Comparison of ENCODE assay signal across 8 mouse cellular contexts in the genomic region with DNA sequence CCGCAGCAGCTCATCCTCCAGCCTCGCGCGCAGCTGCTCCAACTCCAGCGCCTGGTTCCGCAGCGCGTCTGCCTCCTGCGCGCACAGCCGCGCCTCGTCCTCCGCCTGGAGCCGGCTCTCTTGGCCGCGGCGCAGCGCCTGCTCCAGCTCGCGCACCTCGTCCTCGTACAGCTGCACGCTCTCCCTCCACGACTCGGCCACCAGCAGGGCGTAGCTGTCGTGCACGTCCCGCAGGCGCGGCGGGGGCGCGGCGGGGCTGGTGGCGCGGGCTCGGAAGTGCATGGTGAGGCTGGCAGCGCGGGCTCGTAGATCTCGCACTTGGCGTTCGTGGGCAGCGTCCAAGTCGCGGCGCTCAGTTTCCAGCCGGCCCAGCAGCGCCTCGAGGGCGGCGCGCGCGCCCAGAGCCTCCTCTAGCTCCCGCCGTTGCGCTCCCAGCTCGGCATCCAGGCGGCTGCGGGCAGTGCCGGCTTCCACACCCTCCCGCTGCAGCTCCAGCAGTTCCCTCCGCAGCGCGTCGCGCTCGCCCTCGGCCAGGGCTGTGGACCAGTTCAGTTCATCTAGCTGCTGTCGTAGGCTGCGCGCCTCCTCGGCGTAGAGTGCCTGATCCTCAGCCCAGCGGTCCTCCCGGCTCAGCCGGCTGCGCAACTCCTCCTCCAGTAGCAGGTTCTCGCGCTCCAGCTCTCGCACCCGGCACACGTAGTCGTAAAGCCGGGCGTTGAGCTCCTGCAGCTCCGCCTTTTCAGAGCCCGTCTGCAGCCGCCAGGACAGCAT. TPM values are rescaled to one million over a fixed set of nuclear protein-coding genes. Genes with fewer than 3 reads are reported as not detected.
DNase-seq lines count a peak whose midpoint lies in the region; ATAC-seq and TF ChIP-seq lines count a peak whose summit lies in the region.

No protein-coding gene starts in this region.

- H3K4me1 ChIP-seq in heart, embryonic 10.5 days, result peaks cover 18% of the 10 kb centered on the region
- H3K4me1 ChIP-seq in intestine, postnatal 0 days (replicated peaks; ENCODE audit: control insufficient read depth, insufficient read depth, low read length), result peaks cover 3% of the 10 kb centered on the region
- peaks cover 13% of the 10 kb centered on the region for H3K4me1 ChIP-seq in limb, embryonic 12.5 days (replicated peaks)
- H3K4me1 ChIP-seq in midbrain, embryonic 13.5 days (replicated peaks), result peaks cover 13% of the 10 kb centered on the region
- H3K4me1 ChIP-seq in stomach, postnatal 0 days (replicated peaks; ENCODE audit: control insufficient read depth, insufficient read depth), result no peaks in the 10 kb centered on the region

- peak; percentile 68 for ATAC-seq in intestine, postnatal 0 days
- peak; percentile 77 for ATAC-seq in limb, embryonic 12.5 days (ENCODE audit: insufficient number of reproducible peaks, insufficient read depth, low FRiP score, low TSS enrichment, low read depth)
- ATAC-seq in midbrain, embryonic 13.5 days, result peak; percentile 88
- peak; percentile 77 for ATAC-seq in stomach, postnatal 0 days (ENCODE audit: low FRiP score, low TSS enrichment)

- H3K36me3 ChIP-seq in heart, embryonic 10.5 days, result no peaks in the 10 kb centered on the region
- H3K36me3 ChIP-seq in intestine, postnatal 0 days (ENCODE audit: control insufficient read depth, insufficient read depth), result no peaks in the 10 kb centered on the region
- no peaks in the 10 kb centered on the region for H3K36me3 ChIP-seq in limb, embryonic 12.5 days
- no peaks in the 10 kb centered on the region for H3K36me3 ChIP-seq in midbrain, embryonic 13.5 days
- H3K36me3 ChIP-seq in stomach, postnatal 0 days (ENCODE audit: control insufficient read depth, insufficient read depth, low read length), result no peaks in the 10 kb centered on the region

- peaks cover 33% of the 10 kb centered on the region for H3K27me3 ChIP-seq in heart, embryonic 10.5 days (ENCODE audit: insufficient read depth, poor library complexity, severe bottlenecking)
- peaks cover 11% of the 10 kb centered on the region for H3K27me3 ChIP-seq in intestine, postnatal 0 days (replicated peaks; ENCODE audit: control insufficient read depth, insufficient read depth, low read length)
- peaks cover 56% of the 10 kb centered on the region for H3K27me3 ChIP-seq in limb, embryonic 12.5 days
- peaks cover 27% of the 10 kb centered on the region for H3K27me3 ChIP-seq in midbrain, embryonic 13.5 days
- H3K27me3 ChIP-seq in stomach, postnatal 0 days (ENCODE audit: control insufficient read depth, insufficient read depth, low read length), result no peaks in the 10 kb centered on the region

- peak overlapping the region; percentile 78 for H3K27ac ChIP-seq in heart, embryonic 10.5 days
- peak overlapping the region; percentile 35 for H3K27ac ChIP-seq in intestine, postnatal 0 days (ENCODE audit: low read depth, low read length)
- 0 out of 2 replicates have a peak overlapping the region, but pooled peaks have one; percentile 29 for H3K27ac ChIP-seq in limb, embryonic 12.5 days
- peak overlapping the region; percentile 76 for H3K27ac ChIP-seq in midbrain, embryonic 13.5 days
- peak overlapping the region; percentile 82 for H3K27ac ChIP-seq in stomach, postnatal 0 days (replicated peaks)

- H3K9ac ChIP-seq in intestine, postnatal 0 days (ENCODE audit: low read depth, low read length), result peak overlapping the region; percentile 37
- H3K9ac ChIP-seq in limb, embryonic 12.5 days (replicated peaks), result peak overlapping the region; percentile 59
- H3K9ac ChIP-seq in midbrain, embryonic 13.5 days (replicated peaks), result peak overlapping the region; percentile 73
- peak overlapping the region; percentile 74 for H3K9ac ChIP-seq in stomach, postnatal 0 days (ENCODE audit: low read length)

- TF ChIP-seq CTCF in intestine, postnatal 0 days (IDR thresholded peaks at IDR 0.05; ENCODE audit: low read depth), result peak; percentile 23
- TF ChIP-seq CTCF in stomach, postnatal 0 days (IDR thresholded peaks at IDR 0.05; ENCODE audit: low read depth), result no peak

- H3K9me3 ChIP-seq in heart, embryonic 10.5 days, result no peaks in the 10 kb centered on the region
- no peaks in the 10 kb centered on the region for H3K9me3 ChIP-seq in intestine, postnatal 0 days (ENCODE audit: control insufficient read depth)
- no peaks in the 10 kb centered on the region for H3K9me3 ChIP-seq in limb, embryonic 12.5 days
- H3K9me3 ChIP-seq in midbrain, embryonic 13.5 days, result no peaks in the 10 kb centered on the region
- no peaks in the 10 kb centered on the region for H3K9me3 ChIP-seq in stomach, postnatal 0 days (ENCODE audit: control insufficient read depth, low read length)

- DNase-seq in heart, embryonic 10.5 days (ENCODE audit: low spot score), result no peak
- no peak for DNase-seq in heart, adult 8-10 months (ENCODE audit: low spot score)
- peak; percentile 24 for DNase-seq in cerebellum, adult 8-10 months
- DNase-seq in frontal cortex, postnatal 25 days (ENCODE audit: low spot score in 2 of 2), result peak; percentile 51 to 62
- DNase-seq in stomach, postnatal 0 days (ENCODE audit: low spot score), result no peak

- H3K4me2 ChIP-seq in intestine, postnatal 0 days (replicated peaks; ENCODE audit: low read depth), result peak overlapping the region; percentile 95
- peak overlapping the region; percentile 99 for H3K4me2 ChIP-seq in limb, embryonic 12.5 days
- peak overlapping the region; percentile 95 for H3K4me2 ChIP-seq in midbrain, embryonic 13.5 days (replicated peaks)
- peak overlapping the region; percentile 98 for H3K4me2 ChIP-seq in stomach, postnatal 0 days (replicated peaks; ENCODE audit: low read depth)

- peak overlapping the region; percentile 74 for H3K4me3 ChIP-seq in heart, embryonic 10.5 days
- peak overlapping the region; percentile 55 for H3K4me3 ChIP-seq in intestine, postnatal 0 days (ENCODE audit: low read depth, low read length)
- peak overlapping the region; percentile 60 for H3K4me3 ChIP-seq in limb, embryonic 12.5 days (replicated peaks)
- H3K4me3 ChIP-seq in midbrain, embryonic 13.5 days (replicated peaks), result peak overlapping the region; percentile 62
- H3K4me3 ChIP-seq in stomach, postnatal 0 days (ENCODE audit: low read depth, low read length), result peak overlapping the region; percentile 63

- no peak for TF ChIP-seq EP300 in stomach, postnatal 0 days (optimal IDR thresholded peaks at IDR 0.05)

- under 1% methylated on average over 89 of the region's 92 CpGs for WGBS in heart, embryonic 10.5 days
- under 1% methylated on average over 91 of the region's 92 CpGs for WGBS in intestine, postnatal 0 days
- WGBS in limb, embryonic 12.5 days, result under 1% methylated on average over 92 of the region's 92 CpGs
- WGBS in midbrain, embryonic 13.5 days, result under 1% methylated on average over 89 of the region's 92 CpGs
- under 1% methylated on average over 91 of the region's 92 CpGs for whole genome bisulfite sequencing in stomach, postnatal 0 days

RNA-seq across cellular contexts. Expression of gene Synm, which starts 0.5 kb away (rescaled TPM):
- polyA plus RNA-seq in heart, embryonic 10.5 days (2016; fragmentation: Nextera tagmentation; extraction: Ambion mirVana), result 5.1 and 7.1 TPM in 2 replicates
- 10 to 100 TPM in 1 of 4 experiments, 1 to 10 TPM in 3; 9.0 to 12.2 (median 9.9) TPM for total RNA-seq in heart, adult 8-10 months (2022)
- polyA plus RNA-seq in intestine, postnatal 0 days (2015; fragmentation: Nextera tagmentation; extraction: Ambion mirVana), result 12.6 and 14.8 TPM in 2 replicates
- 0.46 and 0.65 TPM in 2 replicates for polyA plus RNA-seq in limb, embryonic 12.5 days (2016; fragmentation: Nextera tagmentation; extraction: Ambion mirVana)
- polyA plus RNA-seq in midbrain, embryonic 13.5 days (2015; fragmentation: Nextera tagmentation; extraction: Ambion mirVana), result 2.6 and 2.8 TPM in 2 replicates
- polyA plus RNA-seq in stomach, postnatal 0 days (2015; fragmentation: Nextera tagmentation; extraction: Ambion mirVana), result 13.7 and 17.1 TPM in 2 replicates

Comparison
In these comparisons a context has a peak if more than half of its experiments do, and no peak if none do; other contexts are left out.
1. DNase-seq: peak in cerebellum, adult 8-10 months (single experiment) and frontal cortex, postnatal 25 days (2 of 2); none in heart, embryonic 10.5 days (single experiment), heart, adult 8-10 months (single experiment) and stomach, postnatal 0 days (single experiment).
2. H3K27ac ChIP-seq: peak in every context shown above with its lines; median percentile 82 in stomach, postnatal 0 days; 78 in heart, embryonic 10.5 days; 76 in midbrain, embryonic 13.5 days; 35 in intestine, postnatal 0 days; 29 in limb, embryonic 12.5 days.
3. Peak in every context shown above with its lines, with median percentiles within 50 percentile points of each other: H3K4me3 ChIP-seq, ATAC-seq, H3K4me2 ChIP-seq and H3K9ac ChIP-seq.